Mouse (Mus musculus) embryonic facial prominence, embryonic 11.5 days (tissue): Measurements from ENCODE around the gene Fgf18. TPM values are rescaled to one million over a fixed set of nuclear protein-coding genes. Genes with fewer than 3 reads are reported as not detected.

Source experiments
- ATAC-seq: fragments of 200-750 bp; cut with Nextera tagmentation; replicated peaks from 2 replicates; pipeline ENCODE4 v1.8.0; 2017; ENCODE audit warnings: low read depth; ENCODE audit not compliant: insufficient number of reproducible peaks, low FRiP score, low TSS enrichment
- DNase-seq: peaks from one replicate; pipeline ENCODE4 v3.0.0-alpha.2; 2015; ENCODE audit warnings: low spot score
- H3K27ac ChIP-seq: fragments of 300-500 bp; sonication (generic); replicated peaks from 2 replicates; pipeline ENCODE4 v1.5.1; 2014; ENCODE audit warnings: mild to moderate bottlenecking, low read depth, low read length, control low read depth
- H3K27me3 ChIP-seq: fragments of 300-500 bp; sonication (generic); 2 replicates; pipeline ENCODE4 v1.6.1; 2014; ENCODE audit warnings: mild to moderate bottlenecking, low read length, moderate library complexity, mixed read lengths; ENCODE audit not compliant: control insufficient read depth, insufficient read depth
- H3K36me3 ChIP-seq: fragments of 300-500 bp; sonication (generic); replicated peaks from 2 replicates; pipeline ENCODE4 v1.6.1; 2014; ENCODE audit warnings: low read depth, mild to moderate bottlenecking, low read length, moderate library complexity, mixed read lengths; ENCODE audit not compliant: control insufficient read depth, insufficient read depth
- H3K4me1 ChIP-seq: fragments of 300-500 bp; sonication (generic); 2 replicates; pipeline ENCODE4 v1.6.1; 2014; ENCODE audit warnings: low read length, mixed read lengths; ENCODE audit not compliant: control insufficient read depth, insufficient read depth
- H3K4me2 ChIP-seq: fragments of 300-500 bp; sonication (generic); 2 replicates; pipeline ENCODE4 v1.6.1; 2014; ENCODE audit warnings: low read depth, mild to moderate bottlenecking, control low read depth, low read length, moderate library complexity
- H3K4me3 ChIP-seq: fragments of 300-500 bp; sonication (generic); 2 replicates; pipeline ENCODE4 v1.5.1; 2014; ENCODE audit warnings: low read depth, low read length, control low read depth
- H3K9ac ChIP-seq: fragments of 300-500 bp; sonication (generic); replicated peaks from 2 replicates; pipeline ENCODE4 v1.6.1; 2014; ENCODE audit warnings: mild to moderate bottlenecking, control low read depth, low read length
- H3K9me3 ChIP-seq: fragments of 300-500 bp; sonication (generic); replicated peaks from 2 replicates; pipeline ENCODE4 v1.6.1; 2016; ENCODE audit warnings: mild to moderate bottlenecking, low read length, inconsistent platforms, mixed read lengths; ENCODE audit not compliant: control insufficient read depth
- WGBS: fragments of 180-500 bp; shearing (Covaris S2); extraction: QIAGEN DNeasy Blood & Tissue Kit; methylation state at CpG from one replicate; pipeline ENCODE4 v1.1.7; 2014; 5-methylcytosine and 5-hydroxymethylcytosine counted together
- polyA plus RNA-seq: library from polyadenylated mRNA; unstranded; fragments of >200 nt; fragmentation: Nextera tagmentation; extraction: Ambion mirVana; gene quantifications from 2 replicates; pipeline ENCODE4 v1.2.1, GENCODE M21; 2014

Gene Fgf18
- polyA plus RNA-seq, 1 experiment from 2014 or later = 4.0 TPM

DNA sequence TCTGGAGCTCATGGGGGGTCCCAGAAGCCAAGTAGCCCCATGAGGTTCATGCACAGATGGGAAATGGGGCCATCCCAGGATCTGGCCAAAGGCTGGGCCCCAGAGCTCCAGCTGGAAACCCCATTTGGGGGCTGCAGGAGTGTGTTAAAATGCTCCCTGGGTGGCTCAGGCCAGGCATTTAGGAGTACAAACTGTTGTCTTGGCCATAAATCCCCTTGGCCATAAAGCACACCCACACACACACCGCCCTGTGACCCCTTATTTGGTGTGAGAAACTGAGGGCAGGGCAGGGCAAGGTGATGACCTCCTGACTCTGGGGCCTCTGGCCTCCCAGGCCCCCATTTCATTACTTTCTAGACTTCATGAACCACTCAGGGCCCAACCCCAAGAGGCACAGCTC lies 61.2 kb downstream of the Fgf18 start:
- 74% methylated on average over 1 of the region's 1 CpGs for WGBS
- H3K4me2 ChIP-seq = no peak overlapping the region
- H3K27ac ChIP-seq = no peak overlapping the region

DNA sequence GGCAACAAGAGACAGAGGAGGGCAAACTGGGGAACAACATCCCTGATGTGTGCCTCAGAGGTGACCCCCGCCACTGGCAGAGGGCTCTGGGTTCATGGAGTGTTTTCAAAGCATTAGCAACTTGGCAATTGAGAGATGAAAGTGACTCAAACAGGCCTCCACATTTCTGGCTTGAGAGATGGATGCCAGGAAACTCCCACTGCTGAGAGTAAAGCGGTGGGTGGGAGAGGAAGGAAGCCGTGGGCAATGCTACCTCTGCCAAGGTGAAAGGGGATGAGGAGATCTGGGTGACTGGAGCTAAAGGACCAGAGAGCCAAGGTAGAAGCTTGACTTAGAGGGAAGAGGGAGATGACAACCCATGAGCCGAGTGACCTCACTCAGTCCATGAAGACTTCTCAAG lies 61.7 kb downstream of the Fgf18 start:
- Histone ChIP-seq H3K9me3 (no peaks in the 10 kb centered on the region), H3K27me3 (no peaks in the 10 kb centered on the region), H3K36me3 (no peaks in the 10 kb centered on the region), H3K4me3 (no peak overlapping the region), H3K27ac (no peak overlapping the region), H3K4me1 (no peaks in the 10 kb centered on the region), H3K4me2 (no peak overlapping the region), H3K9ac (no peak overlapping the region)
- 81% methylated on average over 4 of the region's 4 CpGs for WGBS
- DNase-seq (no peak), ATAC-seq (no peak)

More for the DNA sequence above, 61.2 kb downstream of the Fgf18 start:
- Histone ChIP-seq H3K9me3 (no peaks in the 10 kb centered on the region), H3K36me3 (no peaks in the 10 kb centered on the region), H3K9ac (no peak overlapping the region), H3K4me3 (no peak overlapping the region), H3K4me1 (no peaks in the 10 kb centered on the region), H3K27me3 (no peaks in the 10 kb centered on the region)
- ATAC-seq (no peak), DNase-seq (no peak)

- H3K27me3 ChIP-seq = no peaks in the 10 kb centered on the region
- WGBS = 99% methylated on average over 3 of the region's 3 CpGs
- H3K9me3 ChIP-seq = no peaks in the 10 kb centered on the region
- ATAC-seq = no peak
- H3K4me3 ChIP-seq = no peak overlapping the region
- H3K27ac ChIP-seq = no peak overlapping the region
- DNase-seq = no peak
- no peak overlapping the region for H3K9ac ChIP-seq
- H3K36me3 ChIP-seq = no peaks in the 10 kb centered on the region
- H3K4me1 ChIP-seq = no peaks in the 10 kb centered on the region
- no peak overlapping the region for H3K4me2 ChIP-seq
Observed at GRCm38 (mm10) chr11:33085054-33085453, 62.1 kb downstream of the Fgf18 start.

GRCm38 (mm10) chr11:33084041-33084440 lies 63.2 kb downstream of the Fgf18 start:
- Histone ChIP-seq H3K4me1 (no peaks in the 10 kb centered on the region), H3K27ac (no peak overlapping the region), H3K4me3 (no peak overlapping the region), H3K9ac (no peak overlapping the region), H3K27me3 (no peaks in the 10 kb centered on the region), H3K4me2 (no peak overlapping the region), H3K9me3 (no peaks in the 10 kb centered on the region), H3K36me3 (no peaks in the 10 kb centered on the region)
- 90% methylated on average over 2 of the region's 2 CpGs for WGBS
- ATAC-seq (no peak), DNase-seq (no peak)

GRCm38 (mm10) chr11:33081175-33081574 lies 66.0 kb downstream of the Fgf18 start:
- DNase-seq (no peak), ATAC-seq (no peak)
- no peaks in the 10 kb centered on the region for H3K27me3 ChIP-seq
- WGBS = 79% methylated on average over 3 of the region's 3 CpGs
- H3K36me3 ChIP-seq = no peaks in the 10 kb centered on the region
- no peak overlapping the region for H3K27ac ChIP-seq
- peaks cover 3% of the 10 kb centered on the region; the same call in 1 of the 2 replicates for H3K4me1 ChIP-seq
- H3K9me3 ChIP-seq = no peaks in the 10 kb centered on the region
- H3K4me2 ChIP-seq = no peak overlapping the region
- no peak overlapping the region for H3K9ac ChIP-seq
- no peak overlapping the region for H3K4me3 ChIP-seq

- DNase-seq (no peak), ATAC-seq (no peak)
- H3K9ac ChIP-seq = no peak overlapping the region
- no peaks in the 10 kb centered on the region for H3K27me3 ChIP-seq
- H3K9me3 ChIP-seq = no peaks in the 10 kb centered on the region
- H3K4me1 ChIP-seq = peaks cover 3% of the 10 kb centered on the region; the same call in 1 of the 2 replicates
- no peak overlapping the region for H3K27ac ChIP-seq
- no peaks in the 10 kb centered on the region for H3K36me3 ChIP-seq
- H3K4me2 ChIP-seq = no peak overlapping the region
- H3K4me3 ChIP-seq = no peak overlapping the region
- WGBS = 61% methylated on average over 16 of the region's 16 CpGs
Observed at GRCm38 (mm10) chr11:33080046-33080808, 67.0 kb downstream of the Fgf18 start.

- H3K9ac ChIP-seq = no peak overlapping the region
- no peak overlapping the region for H3K4me3 ChIP-seq
- no peak overlapping the region for H3K27ac ChIP-seq
- no peaks in the 10 kb centered on the region for H3K9me3 ChIP-seq
- ATAC-seq = no peak
- H3K4me2 ChIP-seq = no peak overlapping the region
- no peak for DNase-seq
- no peaks in the 10 kb centered on the region for H3K36me3 ChIP-seq
- H3K4me1 ChIP-seq = peaks cover 3% of the 10 kb centered on the region; the same call in 1 of the 2 replicates
- WGBS = 68% methylated on average over 6 of the region's 6 CpGs
- no peaks in the 10 kb centered on the region for H3K27me3 ChIP-seq
Observed at GRCm38 (mm10) chr11:33079424-33079823, 67.8 kb downstream of the Fgf18 start.

DNA sequence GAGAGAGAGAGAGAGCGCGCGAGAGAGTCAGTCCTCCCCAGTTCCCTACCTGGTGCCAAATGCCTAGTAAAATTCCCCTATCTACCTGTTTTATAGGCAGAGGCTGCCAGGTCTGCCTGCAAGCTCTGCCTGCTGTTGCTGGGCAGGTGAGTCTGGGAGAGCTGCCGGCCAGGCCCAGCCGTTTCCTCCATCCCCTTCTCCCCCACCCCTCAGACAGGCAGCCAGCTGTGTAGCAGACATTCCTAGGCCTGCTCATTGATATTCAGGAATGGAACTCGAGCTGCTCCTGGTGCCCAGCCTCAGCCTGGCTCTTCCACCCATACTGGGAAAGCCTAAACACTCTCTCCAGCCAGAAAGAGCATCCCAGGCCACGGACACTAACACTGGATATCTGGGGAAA lies 69.2 kb downstream of the Fgf18 start:
- H3K9me3 ChIP-seq = no peaks in the 10 kb centered on the region
- DNase-seq = peak; percentile 59
- no peaks in the 10 kb centered on the region for H3K27me3 ChIP-seq
- H3K9ac ChIP-seq = no peak overlapping the region
- H3K4me3 ChIP-seq = no peak overlapping the region
- no peaks in the 10 kb centered on the region for H3K36me3 ChIP-seq
- no peak overlapping the region for H3K4me2 ChIP-seq
- ATAC-seq = no peak
- 35% methylated on average over 7 of the region's 7 CpGs for WGBS
- H3K4me1 ChIP-seq = peaks cover 3% of the 10 kb centered on the region; the same call in 1 of the 2 replicates
- no peak overlapping the region for H3K27ac ChIP-seq
